Mouse (Mus musculus) ES-Bruce4 (cell line): ENCODE results near the gene Cox7a2. TPM values are rescaled to one million over a fixed set of nuclear protein-coding genes. Genes with fewer than 3 reads are reported as not detected.

Experiments
- H3K27ac ChIP-seq: 2 replicates; pipeline ENCODE4 v1.5.1; 2012; ENCODE audit warnings: low read length, inconsistent platforms; ENCODE audit not compliant: insufficient read depth
- H3K27me3 ChIP-seq: 2 replicates; pipeline ENCODE4 v1.6.1; 2012; ENCODE audit warnings: mild to moderate bottlenecking, low read length, inconsistent platforms; ENCODE audit not compliant: control insufficient read depth, poor library complexity, insufficient read depth, severe bottlenecking
- H3K36me3 ChIP-seq: 2 replicates; pipeline ENCODE4 v1.6.1; 2012; ENCODE audit warnings: inconsistent platforms, mild to moderate bottlenecking, low read length, moderate library complexity; ENCODE audit not compliant: control insufficient read depth, poor library complexity, insufficient read depth, severe bottlenecking
- H3K4me1 ChIP-seq: one replicate; pipeline ENCODE4 v1.8.1; 2011; ENCODE audit warnings: low read length; ENCODE audit not compliant: control insufficient read depth, insufficient read depth
- H3K4me3 ChIP-seq: 2 replicates; pipeline ENCODE4 v1.5.1; 2011; ENCODE audit warnings: low read depth, mild to moderate bottlenecking, low read length
- H3K9ac ChIP-seq: 2 replicates; pipeline ENCODE4 v1.6.1; 2012; ENCODE audit warnings: low read depth, mild to moderate bottlenecking, inconsistent platforms; ENCODE audit not compliant: poor library complexity, severe bottlenecking
- H3K9me3 ChIP-seq: replicated peaks from 2 replicates; pipeline ENCODE4 v1.6.1; 2012; ENCODE audit warnings: mild to moderate bottlenecking, low read length, inconsistent platforms; ENCODE audit not compliant: control insufficient read depth, poor library complexity, insufficient read depth, severe bottlenecking
- CTCF ChIP-seq: IDR thresholded peaks from one replicate; pipeline ENCODE4 v1.8.1; 2011; ENCODE audit warnings: low read depth, low read length
- EP300 ChIP-seq: IDR thresholded peaks from 2 replicates; pipeline ENCODE4 v1.6.1; 2011; ENCODE audit warnings: low read depth, low read length; ENCODE audit not compliant: insufficient read depth
- POLR2A ChIP-seq: IDR thresholded peaks from one replicate; pipeline ENCODE4 v1.8.1; 2011; ENCODE audit warnings: low read length; ENCODE audit not compliant: insufficient read depth
- polyA plus RNA-seq: library from polyadenylated mRNA; stranded (reverse); fragments of >200 nt; gene quantifications from 2 replicates; pipeline ENCODE4 v1.2.4, GENCODE M21; 2011; ENCODE audit warnings: low read depth; ENCODE audit not compliant: missing spikeins, insufficient read depth, insufficient read length

The Cox7a2 gene
- polyA plus RNA-seq, 1 experiment: 525 TPM

DNA sequence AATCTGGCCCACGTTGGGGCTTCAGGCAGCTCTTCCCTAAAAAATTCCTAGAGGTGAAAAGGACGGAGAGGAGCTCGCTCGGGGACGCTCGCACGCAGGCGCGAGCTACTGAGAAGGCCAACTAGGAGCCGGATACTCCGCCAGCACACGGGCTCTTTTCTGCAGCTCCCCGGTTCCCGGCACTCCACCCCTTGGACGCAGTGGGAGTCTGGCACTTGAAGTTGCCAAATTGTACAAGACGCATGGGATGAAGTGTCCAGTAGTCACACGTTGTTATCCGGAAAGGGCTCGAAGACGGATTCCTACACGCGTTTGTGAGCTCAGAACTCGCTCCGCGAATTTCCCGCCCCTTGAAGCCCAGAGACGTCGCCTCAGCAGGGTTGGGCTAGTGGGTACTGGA is 40.2 kb downstream of the Cox7a2 start:
- TF ChIP-seq CTCF: no peak
- no peak for TF ChIP-seq POLR2A
- TF ChIP-seq EP300: no peak
- no peaks in the 10 kb centered on the region for H3K4me1 ChIP-seq
- H3K27me3 ChIP-seq: peaks cover 14% of the 10 kb centered on the region
- H3K9me3 ChIP-seq: no peaks in the 10 kb centered on the region
- no peak overlapping the region for H3K27ac ChIP-seq
- peak overlapping the region; percentile 17 for H3K4me3 ChIP-seq
- H3K9ac ChIP-seq: no peak overlapping the region
- H3K36me3 ChIP-seq: no peaks in the 10 kb centered on the region

DNA sequence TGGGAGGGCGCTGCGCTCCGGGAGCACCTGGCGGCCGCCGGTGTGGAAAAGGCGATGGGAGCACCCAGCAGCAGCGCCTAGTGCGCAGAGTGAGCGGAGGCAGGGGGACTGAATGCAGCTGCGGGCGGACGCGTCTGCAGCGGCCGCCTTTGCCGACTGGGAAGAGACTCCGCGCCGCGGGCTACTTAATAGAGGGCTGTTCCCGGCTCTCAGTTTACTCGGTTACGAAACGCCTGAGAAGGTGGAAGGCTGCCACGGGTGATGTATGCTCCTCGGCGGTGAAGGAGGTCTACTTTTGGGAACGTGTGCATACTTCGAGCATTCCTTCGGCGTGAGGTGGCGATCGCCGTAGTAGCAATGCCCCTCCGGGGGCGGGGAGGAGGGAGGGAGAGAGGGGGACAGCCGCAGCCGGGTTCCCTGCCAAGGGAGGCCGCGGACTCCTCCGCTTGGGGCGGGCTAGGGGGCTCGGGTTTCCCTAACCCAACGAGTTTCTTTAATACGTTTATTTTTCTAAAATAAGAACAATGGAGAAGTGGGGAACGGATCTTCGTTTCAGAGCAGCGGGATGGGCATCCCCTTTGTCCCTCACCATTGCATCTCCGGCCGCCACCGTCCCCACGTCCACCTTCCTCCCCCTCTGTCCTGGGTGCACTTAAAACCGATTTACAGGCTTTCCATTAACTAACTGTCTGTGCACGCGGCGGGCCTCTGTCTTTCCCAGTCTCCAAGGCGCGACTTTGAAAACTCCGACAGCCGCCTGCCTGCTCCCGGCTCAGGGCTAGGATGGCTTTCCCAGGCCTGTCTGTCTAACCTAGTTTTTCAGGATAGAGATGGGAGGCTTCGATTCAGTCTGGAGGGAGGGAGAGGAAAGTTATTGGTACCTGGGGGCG is 41.0 kb downstream of the Cox7a2 start, which contains the start of gene Col12a1:
TSS of gene Col12a1 (minus strand) at position 351 of the 890 bp plus-strand sequence.
- Histone ChIP-seq H3K4me3 (peak within 1 kb of the TSS; percentile 74), H3K9ac (peak within 1 kb of the TSS; percentile 54), H3K4me1 (no peaks in the 10 kb centered on the region), H3K27me3 (peaks cover 14% of the 10 kb centered on the region), H3K36me3 (no peaks in the 10 kb centered on the region), H3K27ac (no peak within 1 kb of the TSS), H3K9me3 (no peaks in the 10 kb centered on the region)
- TF ChIP-seq CTCF: no peak
- TF ChIP-seq EP300: no peak
- no peak for TF ChIP-seq POLR2A

- H3K4me3 ChIP-seq: peak overlapping the region; percentile 74; the same call in 1 of the 2 replicates
- peaks cover 14% of the 10 kb centered on the region for H3K27me3 ChIP-seq
- no peaks in the 10 kb centered on the region for H3K36me3 ChIP-seq
- no peaks in the 10 kb centered on the region for H3K4me1 ChIP-seq
- no peaks in the 10 kb centered on the region for H3K9me3 ChIP-seq
- no peak for TF ChIP-seq CTCF
- TF ChIP-seq EP300: no peak
- no peak for TF ChIP-seq POLR2A
- no peak overlapping the region for H3K27ac ChIP-seq
- peak overlapping the region; percentile 54; the same call in 1 of the 2 replicates for H3K9ac ChIP-seq
These were observed 41.7 kb downstream of the Cox7a2 start for GRCm38 (mm10) chr9:79717836-79718475.

DNA sequence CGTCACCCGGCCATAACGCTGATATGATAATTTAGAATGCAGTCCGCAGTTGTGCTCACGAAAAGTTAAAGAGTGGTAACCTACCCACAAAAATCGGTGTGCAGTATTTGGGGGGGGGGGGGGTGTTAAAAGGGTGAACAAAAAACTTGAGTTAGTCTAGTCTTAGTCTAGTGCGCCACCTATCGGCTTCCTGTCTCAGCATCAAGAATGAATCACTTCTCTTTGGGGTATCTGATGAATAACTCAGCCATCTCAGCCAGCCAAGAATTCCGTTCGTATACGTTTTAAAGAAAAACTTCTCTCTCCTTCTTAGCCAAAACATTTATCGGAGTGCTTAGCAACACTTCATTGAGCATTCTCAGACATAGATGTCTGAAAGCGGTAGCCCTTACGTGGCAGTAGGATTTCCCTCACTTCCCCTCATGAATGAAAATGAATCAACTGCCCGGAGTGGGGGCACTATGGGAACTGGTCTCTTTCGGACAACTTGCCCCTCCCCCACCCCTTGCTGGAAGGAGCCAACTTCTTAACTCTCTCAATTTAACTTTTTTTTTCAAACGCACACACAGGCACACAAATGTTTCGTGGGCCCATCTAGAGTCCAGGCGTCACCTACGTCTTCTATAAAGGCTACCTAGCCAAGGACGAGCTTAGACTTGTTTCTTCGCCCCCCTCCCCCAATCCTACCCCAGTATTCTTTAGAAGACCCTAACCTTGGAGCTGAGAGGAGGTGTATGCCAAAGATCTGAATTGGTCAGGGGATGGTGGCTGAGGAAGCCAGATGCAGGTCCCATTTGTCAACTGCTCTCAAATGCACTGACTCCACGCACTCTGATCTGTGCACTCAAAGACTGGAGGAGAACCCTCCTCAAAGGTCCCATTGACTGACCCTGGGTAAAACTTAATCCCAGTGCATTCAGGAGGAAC is 42.5 kb downstream of the Cox7a2 start:
- Histone ChIP-seq H3K9me3 (no peaks in the 10 kb centered on the region), H3K4me1 (no peaks in the 10 kb centered on the region), H3K27ac (no peak overlapping the region), H3K4me3 (no peak overlapping the region), H3K36me3 (no peaks in the 10 kb centered on the region), H3K9ac (no peak overlapping the region), H3K27me3 (peaks cover 14% of the 10 kb centered on the region)
- peak; percentile 11 for TF ChIP-seq CTCF
- no peak for TF ChIP-seq EP300

DNA sequence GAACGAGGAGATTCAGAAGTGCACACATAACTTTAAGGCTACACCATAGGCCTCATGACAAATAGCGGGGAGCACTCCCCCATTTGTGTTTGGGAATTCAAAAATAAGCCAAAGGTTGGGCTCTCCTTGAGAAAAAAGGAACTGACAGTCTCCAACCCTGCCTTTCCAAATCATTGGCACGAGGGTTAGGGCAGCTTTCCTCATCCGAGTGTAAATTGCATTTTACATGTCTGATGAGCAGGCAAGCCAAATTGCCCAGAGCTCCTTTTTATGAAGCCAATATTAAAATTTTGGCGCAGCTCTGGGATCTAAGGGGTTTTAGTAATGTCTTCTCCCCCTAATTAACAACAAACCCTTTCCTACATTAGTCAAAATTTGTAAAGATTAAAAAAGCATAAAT is 43.2 kb downstream of the Cox7a2 start:
- Histone ChIP-seq H3K9ac (no peak overlapping the region), H3K36me3 (no peaks in the 10 kb centered on the region), H3K9me3 (no peaks in the 10 kb centered on the region), H3K27me3 (peaks cover 14% of the 10 kb centered on the region), H3K4me3 (no peak overlapping the region), H3K27ac (no peak overlapping the region), H3K4me1 (no peaks in the 10 kb centered on the region)
- TF ChIP-seq EP300 (no peak), CTCF (no peak)
